Mouse (Mus musculus) G1E (cell line): ENCODE measurements around the gene Wnt6.

Source experiments
- CTCF ChIP-seq: IDR thresholded peaks from 2 replicates; pipeline ENCODE4 v1.5.1; 2012; ENCODE audit warnings: low read depth, low read length, inconsistent platforms, mixed read lengths
- GATA1 ChIP-seq: IDR thresholded peaks from 2 replicates; pipeline ENCODE4 v1.6.1; 2012; ENCODE audit warnings: borderline replicate concordance, low read length, inconsistent platforms, mixed read lengths
- GATA2 ChIP-seq: IDR thresholded peaks from 2 replicates; pipeline ENCODE4 v1.6.1; 2012; ENCODE audit warnings: low read depth, low read length, inconsistent platforms, borderline replicate concordance
- POLR2AphosphoS5 ChIP-seq: IDR thresholded peaks from 2 replicates; pipeline ENCODE4 v1.6.1; 2012; ENCODE audit warnings: low read depth, low read length, inconsistent platforms; ENCODE audit not compliant: insufficient replicate concordance
- TAL1 ChIP-seq: conservative IDR thresholded peaks from 2 replicates; pipeline ENCODE4 v1.6.1; 2012; ENCODE audit warnings: low read depth, low read length, inconsistent platforms, mixed read lengths

- TF ChIP-seq CTCF (no peak), GATA1 (no peak), TAL1 (no peak), GATA2 (no peak), POLR2AphosphoS5 (no peak)
These were observed 43.2 kb upstream of the Wnt6 start for GRCm38 (mm10) chr1:74728446-74728845.
